Mouse (Mus musculus) spleen, adult 2 months (tissue): ENCODE results near the gene Acot3.
"Not testable (repeated sequence)": the region's sequence is repeated elsewhere in the genome, so short reads cannot be mapped to it uniquely, and the experiment has no call there.

Experiments used
- CTCF ChIP-seq: fragments of 200-500 bp; IDR thresholded peaks from 2 replicates; pipeline ENCODE4 v1.5.1; 2011; ENCODE audit warnings: mild to moderate bottlenecking, inconsistent platforms; ENCODE audit not compliant: insufficient read depth, insufficient read length, insufficient replicate concordance; ENCODE audit errors: extremely low read depth
- POLR2A ChIP-seq: fragments of 200-500 bp; IDR thresholded peaks from 2 replicates; pipeline ENCODE4 v1.6.1; 2011; ENCODE audit warnings: low read depth, low read length, inconsistent platforms

- TF ChIP-seq CTCF, POLR2A: not testable (repeated sequence)
These were observed 13.2 kb upstream of the Acot3 start, which contains the start of gene Gm49366 for GRCm38 (mm10) chr12:84038691-84039111.
